Mouse (Mus musculus) embryonic facial prominence, embryonic 10.5 days (tissue): ENCODE data around the gene Serpina3k. TPM values are rescaled to one million over a fixed set of nuclear protein-coding genes. Genes with fewer than 3 reads are reported as not detected.
A peak's percentile ranks its signal among the peaks of the same experiment; 100 is the strongest.
"Not testable (repeated sequence)": the region's sequence is repeated elsewhere in the genome, so short reads cannot be mapped to it uniquely, and the experiment has no call there.

ENCODE experiments used
- DNase-seq: peaks from one replicate; pipeline ENCODE4 v3.0.0-alpha.2; 2017; ENCODE audit warnings: low spot score
- H3K27ac ChIP-seq: fragments of 300-500 bp; sonication (generic); replicated peaks from 2 replicates; pipeline ENCODE4 v1.5.1; 2016; ENCODE audit warnings: mild to moderate bottlenecking
- H3K27me3 ChIP-seq: fragments of 300-500 bp; sonication (generic); replicated peaks from 2 replicates; pipeline ENCODE4 v1.6.1; 2016; ENCODE audit warnings: low read depth, mild to moderate bottlenecking; ENCODE audit not compliant: poor library complexity, severe bottlenecking
- H3K36me3 ChIP-seq: fragments of 300-500 bp; sonication (generic); replicated peaks from 2 replicates; pipeline ENCODE4 v1.6.1; 2016; ENCODE audit warnings: mild to moderate bottlenecking, moderate library complexity
- H3K4me1 ChIP-seq: fragments of 300-500 bp; sonication (generic); 2 replicates; pipeline ENCODE4 v1.6.1; 2016
- H3K4me3 ChIP-seq: fragments of 300-500 bp; sonication (generic); 2 replicates; pipeline ENCODE4 v1.5.1; 2016; ENCODE audit warnings: mild to moderate bottlenecking, moderate library complexity
- H3K9me3 ChIP-seq: fragments of 300-500 bp; sonication (generic); 2 replicates; pipeline ENCODE4 v1.6.1; 2016; ENCODE audit warnings: mild to moderate bottlenecking
- WGBS: fragments of 180-500 bp; shearing (Covaris S2); methylation state at CpG from one replicate; pipeline ENCODE4 v1.1.7; 2016; 5-methylcytosine and 5-hydroxymethylcytosine counted together
- polyA plus RNA-seq: library from polyadenylated mRNA; unstranded; fragments of >200 nt; fragmentation: Nextera tagmentation; extraction: Ambion mirVana; gene quantifications from 2 replicates; pipeline ENCODE4 v1.2.1, GENCODE M21; 2016

Gene Serpina3k
- polyA plus RNA-seq, 1 experiment from 2014 or later = not detected

- not testable (repeated sequence) for H3K27ac ChIP-seq, H3K27me3 ChIP-seq, H3K4me3 ChIP-seq, H3K4me1 ChIP-seq, H3K9me3 ChIP-seq, H3K36me3 ChIP-seq
- 37% methylated on average over 3 of the region's 3 CpGs for WGBS
- peak; percentile 25 for DNase-seq
Observed at GRCm38 (mm10) chr12:104351812-104352211, 13.5 kb downstream of the Serpina3k start.

GRCm38 (mm10) chr12:104356006-104356405, 17.7 kb downstream of the Serpina3k start:
- peak; percentile 4 for DNase-seq
- Histone ChIP-seq H3K4me3 (no peak overlapping the region), H3K36me3 (no peaks in the 10 kb centered on the region), H3K27me3 (no peaks in the 10 kb centered on the region), H3K4me1 (no peaks in the 10 kb centered on the region), H3K9me3 (no peaks in the 10 kb centered on the region), H3K27ac (no peak overlapping the region)
- WGBS = 92% methylated on average over 3 of the region's 3 CpGs

- no peaks in the 10 kb centered on the region for H3K36me3 ChIP-seq
- no peak overlapping the region for H3K4me3 ChIP-seq
- DNase-seq = peak; percentile 3
- H3K27ac ChIP-seq = no peak overlapping the region
- no peaks in the 10 kb centered on the region for H3K9me3 ChIP-seq
- H3K4me1 ChIP-seq = no peaks in the 10 kb centered on the region
- WGBS = 91% methylated on average over 3 of the region's 3 CpGs
- H3K27me3 ChIP-seq = no peaks in the 10 kb centered on the region
Observed at GRCm38 (mm10) chr12:104369986-104370385, 31.7 kb downstream of the Serpina3k start.

GRCm38 (mm10) chr12:104377179-104377578, 38.9 kb downstream of the Serpina3k start:
- WGBS = 69% methylated on average over 5 of the region's 5 CpGs
- H3K36me3 ChIP-seq, H3K4me3 ChIP-seq, H3K9me3 ChIP-seq, H3K27me3 ChIP-seq, H3K27ac ChIP-seq, H3K4me1 ChIP-seq: not testable (repeated sequence)
- peak; percentile 6 for DNase-seq

GRCm38 (mm10) chr12:104378351-104378750, 40.1 kb downstream of the Serpina3k start:
- H3K4me3 ChIP-seq, H3K9me3 ChIP-seq, H3K36me3 ChIP-seq, H3K27ac ChIP-seq, DNase-seq, H3K27me3 ChIP-seq, H3K4me1 ChIP-seq: not testable (repeated sequence)
- WGBS = 82% methylated on average over 2 of the region's 2 CpGs

- not testable (repeated sequence) for DNase-seq, H3K4me1 ChIP-seq, H3K27ac ChIP-seq, H3K27me3 ChIP-seq, H3K9me3 ChIP-seq, H3K4me3 ChIP-seq, H3K36me3 ChIP-seq
- WGBS = 49% methylated on average over 5 of the region's 5 CpGs
Observed at GRCm38 (mm10) chr12:104378815-104379214, 40.5 kb downstream of the Serpina3k start.

GRCm38 (mm10) chr12:104379856-104380255, 41.6 kb downstream of the Serpina3k start:
- whole genome bisulfite sequencing = 95% methylated on average over 11 of the region's 11 CpGs
- Histone ChIP-seq H3K36me3 (no peaks in the 10 kb centered on the region), H3K27ac (no peak overlapping the region), H3K27me3 (no peaks in the 10 kb centered on the region), H3K4me3 (no peak overlapping the region), H3K4me1 (no peaks in the 10 kb centered on the region), H3K9me3 (no peaks in the 10 kb centered on the region)
- no peak for DNase-seq

GRCm38 (mm10) chr12:104381071-104381604, 42.9 kb downstream of the Serpina3k start:
- WGBS = 91% methylated on average over 8 of the region's 8 CpGs
- H3K36me3 ChIP-seq, H3K27me3 ChIP-seq, H3K27ac ChIP-seq, DNase-seq, H3K4me3 ChIP-seq, H3K4me1 ChIP-seq, H3K9me3 ChIP-seq: not testable (repeated sequence)

- H3K36me3 ChIP-seq, H3K9me3 ChIP-seq, H3K27ac ChIP-seq, H3K4me3 ChIP-seq, H3K4me1 ChIP-seq, DNase-seq, H3K27me3 ChIP-seq: not testable (repeated sequence)
Observed at GRCm38 (mm10) chr12:104385987-104386386, 47.7 kb downstream of the Serpina3k start.

- DNase-seq, H3K27ac ChIP-seq, H3K27me3 ChIP-seq, H3K4me3 ChIP-seq, H3K4me1 ChIP-seq, H3K36me3 ChIP-seq, H3K9me3 ChIP-seq: not testable (repeated sequence)
- 69% methylated on average over 2 of the region's 2 CpGs for WGBS
Observed at GRCm38 (mm10) chr12:104386878-104387277, 48.6 kb downstream of the Serpina3k start.

GRCm38 (mm10) chr12:104388477-104388876, 50.2 kb downstream of the Serpina3k start:
- no peak overlapping the region for H3K27ac ChIP-seq
- no peaks in the 10 kb centered on the region for H3K4me1 ChIP-seq
- no peaks in the 10 kb centered on the region for H3K36me3 ChIP-seq
- no peak for DNase-seq
- no peaks in the 10 kb centered on the region for H3K9me3 ChIP-seq
- no peak overlapping the region for H3K4me3 ChIP-seq
- H3K27me3 ChIP-seq = no peaks in the 10 kb centered on the region

- 76% methylated on average over 2 of the region's 2 CpGs for WGBS
- not testable (repeated sequence) for DNase-seq, H3K4me3 ChIP-seq, H3K4me1 ChIP-seq, H3K27ac ChIP-seq, H3K36me3 ChIP-seq, H3K27me3 ChIP-seq, H3K9me3 ChIP-seq
Observed at GRCm38 (mm10) chr12:104391057-104391456, 52.8 kb downstream of the Serpina3k start.
